Mouse (Mus musculus) ES-Bruce4 (cell line): ENCODE results near the gene Aarsd1. TPM values are rescaled to one million over a fixed set of nuclear protein-coding genes. Genes with fewer than 3 reads are reported as not detected.

Experiments used
- H3K27ac ChIP-seq: 2 replicates; pipeline ENCODE4 v1.5.1; 2012; ENCODE audit warnings: low read length, inconsistent platforms; ENCODE audit not compliant: insufficient read depth
- H3K27me3 ChIP-seq: 2 replicates; pipeline ENCODE4 v1.6.1; 2012; ENCODE audit warnings: mild to moderate bottlenecking, low read length, inconsistent platforms; ENCODE audit not compliant: control insufficient read depth, poor library complexity, insufficient read depth, severe bottlenecking
- H3K36me3 ChIP-seq: 2 replicates; pipeline ENCODE4 v1.6.1; 2012; ENCODE audit warnings: inconsistent platforms, mild to moderate bottlenecking, low read length, moderate library complexity; ENCODE audit not compliant: control insufficient read depth, poor library complexity, insufficient read depth, severe bottlenecking
- H3K4me1 ChIP-seq: one replicate; pipeline ENCODE4 v1.8.1; 2011; ENCODE audit warnings: low read length; ENCODE audit not compliant: control insufficient read depth, insufficient read depth
- H3K4me3 ChIP-seq: 2 replicates; pipeline ENCODE4 v1.5.1; 2011; ENCODE audit warnings: low read depth, mild to moderate bottlenecking, low read length
- H3K9ac ChIP-seq: 2 replicates; pipeline ENCODE4 v1.6.1; 2012; ENCODE audit warnings: low read depth, mild to moderate bottlenecking, inconsistent platforms; ENCODE audit not compliant: poor library complexity, severe bottlenecking
- H3K9me3 ChIP-seq: replicated peaks from 2 replicates; pipeline ENCODE4 v1.6.1; 2012; ENCODE audit warnings: mild to moderate bottlenecking, low read length, inconsistent platforms; ENCODE audit not compliant: control insufficient read depth, poor library complexity, insufficient read depth, severe bottlenecking
- CTCF ChIP-seq: IDR thresholded peaks from one replicate; pipeline ENCODE4 v1.8.1; 2011; ENCODE audit warnings: low read depth, low read length
- EP300 ChIP-seq: IDR thresholded peaks from 2 replicates; pipeline ENCODE4 v1.6.1; 2011; ENCODE audit warnings: low read depth, low read length; ENCODE audit not compliant: insufficient read depth
- POLR2A ChIP-seq: IDR thresholded peaks from one replicate; pipeline ENCODE4 v1.8.1; 2011; ENCODE audit warnings: low read length; ENCODE audit not compliant: insufficient read depth
- polyA plus RNA-seq: library from polyadenylated mRNA; stranded (reverse); fragments of >200 nt; gene quantifications from 2 replicates; pipeline ENCODE4 v1.2.4, GENCODE M21; 2011; ENCODE audit warnings: low read depth; ENCODE audit not compliant: missing spikeins, insufficient read depth, insufficient read length

Aarsd1 gene
- polyA plus RNA-seq, 1 experiment = 45.4 TPM

DNA sequence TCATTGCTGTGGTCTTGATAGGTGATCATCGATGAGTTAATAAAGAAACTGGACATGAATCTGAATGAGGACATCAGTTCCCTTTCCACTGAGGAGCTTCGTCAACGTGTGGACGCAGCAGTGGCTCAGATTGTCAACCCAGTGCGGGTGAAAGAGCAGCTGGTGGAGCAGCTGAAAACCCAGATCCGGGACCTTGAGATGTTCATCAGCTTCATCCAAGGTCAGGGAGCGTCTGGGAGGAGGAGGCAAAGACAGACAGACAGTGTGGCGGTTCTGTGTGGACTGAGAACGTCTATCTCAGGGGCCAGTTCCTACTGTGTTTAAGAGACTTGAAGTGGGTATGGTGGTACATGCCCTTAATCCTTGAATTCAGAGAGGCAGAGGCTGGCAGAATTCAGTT, 13.9 kb upstream of the Aarsd1 start:
- Histone ChIP-seq H3K4me1 (no peaks in the 10 kb centered on the region), H3K36me3 (0 out of 2 replicates have a peak, but pooled peaks cover 2% of the 10 kb centered on the region), H3K27me3 (no peaks in the 10 kb centered on the region), H3K9ac (no peak overlapping the region), H3K9me3 (no peaks in the 10 kb centered on the region), H3K4me3 (no peak overlapping the region), H3K27ac (no peak overlapping the region)
- no peak for TF ChIP-seq POLR2A
- TF ChIP-seq CTCF = no peak
- TF ChIP-seq EP300 = no peak

- no peaks in the 10 kb centered on the region for H3K36me3 ChIP-seq
- H3K27ac ChIP-seq = no peak overlapping the region
- H3K9me3 ChIP-seq = no peaks in the 10 kb centered on the region
- H3K9ac ChIP-seq = no peak overlapping the region
- no peaks in the 10 kb centered on the region for H3K27me3 ChIP-seq
- TF ChIP-seq EP300 (no peak), POLR2A (no peak), CTCF (no peak)
- H3K4me1 ChIP-seq = no peaks in the 10 kb centered on the region
- H3K4me3 ChIP-seq = no peak overlapping the region
These were observed 8.8 kb upstream of the Aarsd1 start for GRCm38 (mm10) chr11:101426165-101426564.

DNA sequence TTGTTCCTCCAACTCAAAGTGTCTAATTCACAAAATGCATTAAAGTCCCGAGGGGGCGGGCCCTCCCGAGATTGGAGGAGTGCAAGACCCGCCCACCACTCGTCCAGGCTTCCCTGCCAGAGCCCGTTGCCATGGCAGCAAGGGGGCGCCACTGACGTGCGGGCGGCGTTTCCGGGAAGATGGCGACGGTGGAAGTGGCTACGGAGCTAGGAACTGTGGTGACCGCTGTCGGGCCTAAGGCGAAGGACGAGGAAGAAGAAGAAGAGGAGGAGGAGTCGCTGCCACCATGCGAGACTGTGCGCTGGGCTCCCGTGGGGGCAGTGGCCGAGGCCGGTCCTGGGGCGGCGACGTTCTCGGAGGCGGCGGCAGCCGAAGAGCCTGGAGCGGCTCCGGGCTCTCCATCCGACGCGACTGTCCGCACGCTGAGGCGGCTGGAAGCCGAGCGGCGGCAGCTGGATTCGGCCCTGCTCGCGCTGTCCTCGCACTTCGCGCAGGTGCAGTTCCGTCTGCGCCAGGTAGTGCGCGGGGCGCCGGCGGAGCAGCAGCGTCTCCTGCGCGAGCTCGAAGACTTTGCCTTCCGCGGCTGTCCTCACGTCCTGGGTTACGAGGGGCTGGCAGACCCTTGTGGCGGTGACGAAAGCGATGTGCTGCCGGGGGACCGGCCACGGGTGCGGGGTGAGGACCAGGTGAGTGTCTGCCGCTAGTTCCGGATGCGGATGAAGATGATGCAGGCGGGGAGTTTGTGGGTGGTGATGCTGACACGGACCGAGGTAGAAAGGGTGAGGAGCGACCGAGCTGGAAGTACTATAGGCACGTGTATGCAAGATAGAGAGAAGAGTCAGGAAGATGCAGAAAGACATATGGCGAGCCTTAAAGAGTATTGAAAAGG, 7.8 kb upstream of the Aarsd1 start, which contains the start of the genes Rundc1 and Ptges3l:
Gene Rundc1 (plus strand): TSS at position 161 of the 889 bp plus-strand sequence.
Gene Ptges3l (minus strand): TSS at position 409 of the 889 bp plus-strand sequence.
- Histone ChIP-seq H3K36me3 (no peaks in the 10 kb centered on the region), H3K9ac (peak within 1 kb of the TSS; percentile 55), H3K9me3 (no peaks in the 10 kb centered on the region), H3K27me3 (no peaks in the 10 kb centered on the region), H3K4me3 (peak within 1 kb of the TSS; percentile 74), H3K27ac (peak within 1 kb of the TSS; percentile 16; the same call in 1 of the 2 replicates), H3K4me1 (no peaks in the 10 kb centered on the region)
- no peak for TF ChIP-seq EP300
- no peak for TF ChIP-seq POLR2A
- TF ChIP-seq CTCF = peak; percentile 13

- H3K27me3 ChIP-seq = no peaks in the 10 kb centered on the region
- H3K27ac ChIP-seq = peak within 1 kb of the TSS; percentile 16; the same call in 1 of the 2 replicates
- H3K9me3 ChIP-seq = no peaks in the 10 kb centered on the region
- TF ChIP-seq POLR2A (no peak), CTCF (no peak), EP300 (no peak)
- H3K4me1 ChIP-seq = no peaks in the 10 kb centered on the region
- no peaks in the 10 kb centered on the region for H3K36me3 ChIP-seq
- H3K9ac ChIP-seq = peak within 1 kb of the TSS; percentile 55
- peak within 1 kb of the TSS; percentile 74 for H3K4me3 ChIP-seq
These were observed 6.9 kb upstream of the Aarsd1 start, which contains the start of gene Gm27029 for GRCm38 (mm10) chr11:101424105-101424851. TSS of gene Gm27029 (minus strand) at chr11:101424796.

- TF ChIP-seq CTCF (no peak), POLR2A (no peak), EP300 (no peak)
- no peaks in the 10 kb centered on the region for H3K9me3 ChIP-seq
- no peaks in the 10 kb centered on the region for H3K27me3 ChIP-seq
- no peaks in the 10 kb centered on the region for H3K4me1 ChIP-seq
- no peaks in the 10 kb centered on the region for H3K36me3 ChIP-seq
- no peak overlapping the region for H3K9ac ChIP-seq
- no peak overlapping the region for H3K4me3 ChIP-seq
- H3K27ac ChIP-seq = no peak overlapping the region
These were observed 2.7 kb upstream of the Aarsd1 start for GRCm38 (mm10) chr11:101420148-101420547.
